Mouse (Mus musculus) telencephalon, adult 2 months (tissue): ENCODE results near the gene Tubb2a.
"Not testable (repeated sequence)": the region's sequence is repeated elsewhere in the genome, so short reads cannot be mapped to it uniquely, and the experiment has no call there.

Experiments
- DNase-seq: peaks from one replicate; pipeline ENCODE4 v3.0.0-alpha.2; 2011; ENCODE audit warnings: low read depth, low spot score

Gene Tubb2a

DNA sequence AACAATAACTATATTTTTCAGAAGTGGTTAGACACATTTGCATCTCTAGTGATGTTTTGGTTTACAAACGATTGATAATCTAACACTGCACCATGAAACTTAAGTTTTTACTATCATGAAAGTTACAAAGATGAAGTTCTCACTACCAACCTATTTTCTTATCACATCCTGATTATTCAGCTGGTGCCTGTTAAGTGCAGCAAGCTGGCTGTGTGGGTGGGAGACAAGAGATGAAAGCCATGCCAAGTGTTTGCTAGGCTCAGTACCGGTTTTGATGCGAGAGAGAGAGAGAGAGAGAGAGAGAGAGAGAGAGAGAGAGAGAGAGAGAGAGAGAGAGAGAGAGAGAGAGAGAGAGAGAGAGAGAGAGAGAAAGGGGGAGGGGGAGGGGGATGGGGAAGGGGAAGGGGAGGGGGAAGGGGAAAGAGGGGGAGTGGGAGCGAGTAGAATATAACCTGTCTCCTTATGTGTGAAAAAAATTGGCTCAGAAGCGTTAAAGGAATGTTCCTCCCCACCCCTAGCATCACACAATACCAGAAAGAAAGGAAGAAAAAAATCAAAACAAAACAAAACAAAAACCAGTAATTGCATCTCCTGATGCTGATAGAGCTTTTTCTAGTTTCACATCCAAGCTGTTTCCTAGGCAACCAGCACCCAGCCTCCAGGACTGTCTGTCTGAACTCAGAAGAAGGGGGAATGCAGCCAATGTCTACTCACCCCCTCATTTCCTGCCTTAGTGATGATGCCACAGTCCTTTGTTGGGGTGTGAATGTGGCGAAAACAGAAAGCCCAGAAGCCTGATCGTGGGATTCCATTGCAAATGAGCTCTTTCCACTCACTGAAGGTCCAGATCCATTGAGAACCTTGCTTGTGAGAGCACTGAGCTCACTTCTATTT is 18.0 kb upstream of the Tubb2a start:
- DNase-seq: peak; percentile 96

DNA sequence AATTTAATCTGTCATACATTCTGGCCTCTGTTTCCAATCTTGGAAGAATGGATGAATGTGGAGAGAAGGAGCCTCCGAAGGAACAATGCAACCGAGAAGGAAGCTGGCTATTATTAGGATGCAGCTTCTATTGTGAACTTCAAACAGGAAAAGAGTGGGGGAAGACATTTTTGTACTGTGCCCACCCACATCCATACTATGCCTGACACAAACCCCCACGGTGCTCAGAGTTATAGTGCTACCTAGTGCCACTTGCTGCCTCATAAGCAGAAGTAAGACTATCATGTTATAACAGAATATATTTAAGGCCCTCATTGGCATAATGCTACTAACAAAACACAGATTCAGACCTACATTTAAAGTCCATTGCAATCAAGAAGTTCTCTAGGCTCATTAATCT is 11.6 kb upstream of the Tubb2a start:
- no peak for DNase-seq

DNA sequence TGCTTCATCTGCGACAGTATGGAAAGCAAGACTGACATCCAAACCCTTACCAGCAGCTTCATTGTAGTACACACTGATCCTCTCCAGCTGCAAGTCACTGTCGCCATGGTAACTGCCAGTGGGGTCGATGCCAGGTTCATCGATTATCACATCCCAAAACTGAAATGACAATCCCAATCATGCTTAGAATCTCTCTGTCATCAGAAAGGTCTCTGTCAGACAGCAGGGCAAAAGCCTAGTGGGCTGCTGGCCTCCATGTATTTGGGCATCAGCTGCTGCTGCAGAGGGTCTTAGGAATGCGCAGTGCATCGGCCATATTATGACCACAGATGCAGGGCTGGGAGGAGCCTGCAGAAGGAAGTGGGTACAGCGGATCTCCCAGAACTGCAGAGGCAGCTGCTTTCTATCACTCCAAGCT is 11.1 kb upstream of the Tubb2a start:
- no peak for DNase-seq

DNA sequence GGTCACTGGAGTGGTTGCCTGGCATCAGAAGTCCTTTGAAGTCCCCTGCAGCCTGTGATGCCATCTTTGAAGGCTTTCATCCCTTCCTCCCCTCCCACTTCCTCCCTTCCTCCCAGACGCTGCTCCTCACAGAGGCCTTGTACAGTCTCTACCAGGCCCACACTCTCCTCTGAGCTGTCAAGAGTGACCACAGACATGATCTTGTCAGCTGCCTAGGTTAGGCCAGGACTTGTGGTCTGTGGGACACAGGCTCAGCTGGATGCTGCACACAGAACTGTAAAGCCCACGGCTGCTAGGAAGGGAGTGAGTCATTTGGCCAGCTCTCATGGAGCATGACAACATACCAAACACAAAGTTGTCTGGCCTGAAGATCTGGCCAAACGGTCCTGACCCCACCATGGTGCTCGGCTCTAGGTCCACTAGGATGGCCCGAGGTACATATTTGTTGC is 10.4 kb upstream of the Tubb2a start:
- DNase-seq: not testable (repeated sequence)

DNA sequence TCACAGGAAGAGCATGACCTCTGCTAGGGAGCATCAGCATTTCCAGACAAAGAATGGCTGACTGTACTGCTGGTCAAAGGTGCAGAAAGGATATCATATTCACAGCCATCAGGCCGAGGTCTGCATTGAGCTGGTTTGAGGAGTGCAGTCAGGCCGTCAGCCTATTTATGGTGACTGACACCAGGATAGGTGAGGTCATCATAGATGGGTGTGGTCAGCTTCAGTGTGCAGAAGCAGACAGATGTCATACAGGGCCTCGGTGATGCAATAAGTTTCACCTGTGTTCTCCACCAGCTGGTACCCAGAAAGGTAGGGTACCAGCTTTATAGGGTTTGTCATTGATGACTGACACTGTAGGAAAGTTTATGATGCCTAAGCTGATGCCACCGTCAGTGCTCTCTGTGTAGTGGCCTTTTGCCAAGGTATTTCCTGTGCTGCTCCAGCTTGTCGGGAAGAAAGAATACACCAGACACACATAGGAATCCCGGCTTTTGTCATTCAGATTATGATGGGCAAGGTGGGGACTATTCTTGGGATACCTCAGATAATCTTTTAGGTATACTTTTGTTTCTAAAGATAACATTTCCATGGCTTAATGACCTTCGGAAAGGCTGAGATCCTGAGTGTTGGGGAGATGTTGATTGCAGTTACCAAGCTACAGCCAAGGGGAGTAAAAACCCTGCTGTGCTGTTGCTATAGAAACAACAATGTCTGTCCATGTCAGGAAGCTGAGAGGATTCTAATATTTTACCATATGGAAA is 9.4 kb upstream of the Tubb2a start:
- DNase-seq: no peak

DNA sequence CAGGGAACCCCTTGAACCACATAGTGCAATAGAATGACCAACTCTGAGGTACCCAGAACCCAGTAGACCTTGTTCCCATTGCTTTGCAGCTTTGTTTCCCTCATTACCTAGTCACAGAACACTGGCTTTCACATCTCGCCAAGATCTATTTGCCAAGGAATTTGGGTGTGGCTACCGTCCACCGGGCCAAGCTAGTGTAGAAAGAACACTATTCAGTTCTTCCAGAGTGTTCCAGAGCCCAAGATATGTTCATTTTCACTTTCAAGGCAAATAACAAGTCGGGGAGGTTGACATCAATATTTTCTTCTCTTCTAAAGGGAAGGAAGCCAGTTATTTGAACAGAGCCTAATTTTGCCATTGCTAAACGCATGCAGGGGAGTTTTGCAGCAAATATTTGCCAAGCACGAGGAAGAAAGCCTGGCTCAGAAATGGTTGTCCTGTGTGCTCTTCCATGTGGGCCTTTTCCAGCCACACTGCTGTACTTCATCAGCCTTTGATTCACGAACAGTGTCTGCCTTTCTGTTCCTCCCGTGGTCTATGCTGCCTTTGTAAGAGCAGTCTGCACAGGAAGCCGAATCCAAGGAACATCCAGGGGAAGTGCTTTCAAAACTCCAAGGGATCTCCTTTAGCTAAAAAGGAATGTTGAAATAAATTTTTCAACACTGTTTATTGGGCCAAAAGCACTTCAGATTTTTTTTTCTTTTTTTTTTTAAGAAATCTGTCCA is 6.4 kb upstream of the Tubb2a start:
- no peak for DNase-seq

DNA sequence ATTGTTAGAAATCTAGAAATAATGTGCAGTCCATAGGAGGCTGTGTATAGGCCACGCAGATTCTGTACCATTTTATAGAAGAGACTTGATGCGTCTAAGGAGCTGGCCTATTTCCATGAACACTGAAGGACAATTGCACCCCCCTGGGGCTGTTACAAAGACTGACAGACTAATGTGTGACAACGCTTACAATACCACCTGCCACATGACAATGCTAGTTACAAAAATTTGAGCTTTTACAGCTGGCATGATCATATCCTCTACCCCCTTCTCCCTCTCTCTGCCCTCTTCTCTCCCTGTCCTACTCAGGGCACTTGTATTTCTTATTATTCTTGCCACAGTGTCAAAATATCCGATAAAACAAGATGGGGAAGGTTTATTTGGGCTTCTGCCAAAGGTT is 4.1 kb upstream of the Tubb2a start:
- no peak for DNase-seq

DNA sequence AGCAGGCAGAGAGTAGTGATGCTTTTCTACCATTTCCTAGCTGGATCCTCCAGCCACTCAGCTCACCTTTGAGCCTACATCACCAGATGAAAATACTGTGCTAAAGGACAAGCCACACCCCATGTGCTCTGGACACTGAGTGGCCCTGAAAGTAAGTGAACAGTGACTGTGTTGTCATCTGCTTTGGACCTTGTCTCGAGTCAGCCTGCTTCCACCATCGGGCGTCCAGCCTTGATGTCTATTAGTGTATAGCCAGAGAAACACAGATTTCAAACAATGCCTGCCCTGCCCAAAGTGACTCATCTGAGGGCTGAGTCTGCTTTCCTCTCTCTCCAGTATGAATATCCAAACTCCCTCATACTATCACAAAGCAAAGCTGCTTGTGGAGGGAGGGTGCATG is 2.0 kb upstream of the Tubb2a start:
- no peak for DNase-seq

DNA sequence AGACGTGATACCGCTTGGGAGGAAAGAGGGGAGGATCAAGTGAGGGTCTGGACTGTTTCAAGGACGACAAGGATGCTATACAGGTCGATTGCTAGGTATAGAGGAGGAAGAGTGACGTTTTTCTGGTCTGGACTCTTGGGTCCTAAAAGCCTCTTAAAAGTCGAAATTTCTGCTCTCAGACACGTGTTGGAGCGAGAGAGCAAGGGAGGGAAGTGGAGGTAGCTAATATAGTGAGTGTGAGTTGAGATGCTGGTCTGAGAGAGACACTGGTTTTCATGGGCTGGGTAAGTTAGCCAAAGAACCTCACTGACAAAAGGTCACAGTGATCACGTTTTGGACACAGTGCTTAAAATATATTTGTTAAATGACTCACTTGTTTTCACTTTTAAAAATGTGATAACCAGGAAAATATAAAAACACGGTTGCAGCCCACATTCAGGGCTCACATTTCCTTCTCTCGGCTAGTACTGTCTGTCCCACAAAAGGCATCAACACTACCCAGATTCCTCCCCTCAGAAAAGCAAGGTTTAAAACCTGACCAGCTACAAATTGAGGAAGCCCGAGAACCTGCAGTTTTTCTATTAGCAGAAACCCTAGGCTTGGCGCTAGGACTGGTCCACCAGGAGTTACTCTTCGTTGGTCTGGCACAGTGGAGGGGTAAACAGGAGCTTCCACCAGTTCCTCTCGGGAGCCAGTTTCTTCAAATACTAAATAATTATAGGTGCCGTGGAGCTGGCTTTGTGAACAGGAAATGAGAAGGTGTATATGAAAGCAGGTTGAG is 883 bp upstream of the Tubb2a start:
- no peak for DNase-seq

DNA sequence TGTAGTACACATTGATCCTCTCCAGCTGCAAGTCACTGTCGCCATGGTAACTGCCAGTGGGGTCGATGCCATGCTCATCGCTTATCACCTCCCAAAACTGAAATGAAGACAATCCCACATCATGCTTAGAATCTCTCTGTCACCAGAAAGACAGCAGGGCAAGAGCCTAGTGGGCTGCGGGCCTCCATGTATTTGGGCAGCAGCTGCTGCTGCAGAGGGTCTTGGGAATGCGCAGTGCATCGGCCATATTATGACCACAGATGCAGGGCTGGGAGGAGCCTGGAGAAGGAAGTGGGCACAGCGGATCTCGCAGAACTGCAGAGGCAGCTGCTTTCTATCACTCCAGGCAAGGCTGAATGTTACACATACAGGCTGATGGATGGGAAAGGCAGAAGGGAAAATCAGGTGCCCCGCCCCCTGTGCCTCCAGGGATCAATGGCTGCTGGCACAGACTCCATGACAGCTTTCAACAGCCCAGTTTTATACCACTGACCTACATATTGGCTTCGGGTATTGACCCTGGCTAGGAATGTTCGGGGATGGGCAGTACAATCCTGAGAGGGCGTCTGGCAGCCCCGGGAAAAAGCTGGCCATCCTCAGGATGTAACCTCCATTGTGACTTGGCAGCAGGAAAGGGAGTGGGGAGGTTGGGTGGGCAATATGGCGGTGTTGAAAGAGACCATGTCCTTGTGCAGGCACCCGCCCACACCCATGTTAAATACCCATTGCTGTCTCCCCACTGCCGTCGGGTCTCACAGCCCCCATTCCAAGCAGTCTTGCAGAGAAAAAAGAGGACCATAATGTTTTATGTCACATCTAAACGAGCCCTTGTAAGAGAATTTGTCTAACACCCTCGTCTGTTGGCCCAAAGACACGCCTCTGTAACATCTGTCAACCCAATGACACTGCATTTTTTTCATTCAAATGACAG is 981 bp downstream of the Tubb2a start:
- no peak for DNase-seq

DNA sequence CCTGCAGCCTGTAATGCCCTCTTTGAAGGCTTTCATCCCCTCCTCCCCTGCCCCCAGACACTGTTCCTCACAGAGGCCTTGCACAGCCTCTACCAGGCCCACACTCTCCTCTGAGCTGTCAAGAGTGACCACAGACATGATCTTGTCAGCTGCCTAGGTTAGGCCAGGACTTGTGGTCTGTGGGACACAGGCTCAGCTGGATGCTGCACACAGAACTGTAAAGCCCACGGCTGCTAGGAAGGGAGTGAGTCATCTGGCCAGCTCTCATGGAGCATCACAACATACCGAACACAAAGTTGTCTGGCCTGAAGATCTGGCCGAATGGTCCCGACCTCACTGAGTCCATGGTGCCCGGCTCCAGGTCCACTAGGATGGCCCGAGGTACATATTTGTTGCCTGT is 1.9 kb downstream of the Tubb2a start:
- not testable (repeated sequence) for DNase-seq

DNA sequence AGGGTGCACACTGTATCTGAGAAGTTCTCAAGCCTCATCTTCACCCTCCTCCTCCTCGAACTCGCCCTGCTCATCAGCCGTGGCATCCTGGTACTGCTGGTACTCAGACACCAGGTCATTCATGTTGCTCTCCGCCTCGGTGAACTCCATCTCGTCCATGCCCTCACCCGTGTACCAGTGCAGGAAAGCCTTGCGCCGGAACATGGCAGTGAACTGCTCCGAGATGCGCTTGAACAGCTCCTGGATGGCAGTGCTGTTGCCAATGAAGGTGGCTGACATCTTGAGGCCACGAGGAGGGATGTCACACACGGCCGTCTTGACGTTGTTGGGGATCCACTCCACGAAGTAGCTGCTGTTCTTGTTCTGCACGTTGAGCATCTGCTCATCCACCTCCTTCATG is 3.4 kb downstream of the Tubb2a start:
- DNase-seq: not testable (repeated sequence)

DNA sequence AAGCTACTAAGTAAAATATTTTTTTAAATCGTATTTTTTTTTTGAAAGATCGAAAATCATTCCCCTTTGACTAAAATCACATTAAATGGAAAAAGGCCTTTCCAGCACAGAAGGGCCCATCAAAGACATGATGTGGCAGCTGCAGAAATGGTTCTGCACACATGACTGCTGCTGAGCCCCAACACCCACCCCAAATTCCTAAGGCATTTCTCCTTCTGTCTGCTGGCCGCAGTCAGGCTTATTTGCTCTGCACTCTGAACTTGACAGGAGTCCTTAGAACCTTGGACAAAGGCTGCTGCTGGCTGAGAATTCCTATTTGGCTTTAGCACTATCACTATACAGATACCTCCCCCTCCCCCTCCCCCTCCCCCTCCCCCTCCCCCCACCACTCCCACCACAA is 5.0 kb downstream of the Tubb2a start:
- no peak for DNase-seq

DNA sequence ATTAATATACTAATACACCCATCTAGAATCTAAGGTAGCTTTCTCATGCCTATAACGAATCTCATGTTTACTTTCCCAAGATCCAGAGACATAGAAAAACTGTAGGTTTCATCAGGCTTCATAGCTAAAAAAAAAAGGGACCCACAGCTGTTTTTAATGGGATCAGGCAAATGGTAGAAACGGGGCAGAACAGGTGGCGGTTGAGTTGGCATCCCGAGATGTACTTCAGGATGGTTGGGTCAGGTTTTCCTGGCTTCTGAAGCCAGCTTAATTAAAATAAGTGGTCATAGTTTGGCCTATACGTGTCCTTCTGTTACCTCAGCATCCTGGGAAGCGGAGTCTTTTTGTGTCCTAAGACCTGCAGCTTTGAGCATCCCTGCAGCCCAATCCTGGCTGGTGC is 6.0 kb downstream of the Tubb2a start:
- DNase-seq: no peak

DNA sequence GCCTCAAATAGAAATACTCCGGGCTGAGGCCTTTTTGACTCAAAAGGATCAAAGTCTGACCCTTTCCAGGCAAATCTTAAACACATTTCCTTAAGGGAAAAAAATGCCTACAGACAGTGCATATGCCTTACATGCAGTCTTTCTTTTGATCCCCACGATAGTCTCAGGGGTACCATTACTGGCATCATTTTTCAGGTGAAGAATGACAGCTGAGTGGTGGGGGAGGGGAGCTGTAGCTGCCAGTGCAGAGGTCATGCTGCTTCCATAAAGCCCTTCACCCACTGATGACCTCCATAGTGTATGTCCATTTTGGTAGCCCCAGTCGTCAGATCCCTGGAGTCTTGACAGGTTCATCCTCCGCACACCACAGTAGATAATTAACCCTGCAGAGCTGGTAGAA is 7.5 kb downstream of the Tubb2a start:
- DNase-seq: no peak

DNA sequence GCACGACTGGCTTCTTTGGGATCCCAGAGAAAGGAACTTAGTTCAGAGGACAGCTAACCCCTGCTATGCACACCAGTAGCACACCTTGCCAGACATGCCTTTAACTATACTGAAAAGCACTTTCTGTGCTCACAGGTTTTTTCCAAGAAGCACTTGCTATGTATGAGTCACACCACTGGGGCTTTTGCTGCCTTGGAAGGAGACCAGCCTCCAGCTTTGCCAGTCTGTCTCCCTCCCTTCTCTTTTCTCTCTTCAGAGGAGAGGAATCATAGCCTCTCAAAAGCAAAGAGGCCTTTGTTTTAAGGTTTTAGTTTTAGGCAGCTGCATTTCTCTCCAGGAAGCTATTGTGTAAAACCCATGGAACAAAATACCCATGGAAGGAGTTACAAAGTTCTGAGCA is 11.5 kb downstream of the Tubb2a start:
- DNase-seq: peak; percentile 76

DNA sequence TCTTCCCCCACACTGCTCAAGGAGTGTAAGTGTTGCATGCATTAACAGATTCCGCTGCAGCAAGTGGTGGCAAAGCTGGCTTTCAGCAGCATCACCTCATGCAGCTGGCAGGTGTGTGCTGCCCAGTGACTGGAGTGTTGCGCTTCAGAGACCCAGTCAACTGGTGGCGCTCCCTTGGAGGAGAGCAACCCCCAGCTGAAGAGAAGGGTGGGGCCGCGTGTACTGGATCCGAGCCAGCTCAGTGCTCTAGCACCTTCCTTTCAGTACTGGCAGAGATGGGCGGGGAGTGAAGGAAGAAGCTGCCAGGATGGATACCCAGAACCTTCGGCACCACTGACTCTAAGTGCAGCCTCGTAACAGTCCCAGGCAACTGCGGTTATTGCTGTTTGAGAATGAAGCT is 15.3 kb downstream of the Tubb2a start:
- DNase-seq: no peak

DNA sequence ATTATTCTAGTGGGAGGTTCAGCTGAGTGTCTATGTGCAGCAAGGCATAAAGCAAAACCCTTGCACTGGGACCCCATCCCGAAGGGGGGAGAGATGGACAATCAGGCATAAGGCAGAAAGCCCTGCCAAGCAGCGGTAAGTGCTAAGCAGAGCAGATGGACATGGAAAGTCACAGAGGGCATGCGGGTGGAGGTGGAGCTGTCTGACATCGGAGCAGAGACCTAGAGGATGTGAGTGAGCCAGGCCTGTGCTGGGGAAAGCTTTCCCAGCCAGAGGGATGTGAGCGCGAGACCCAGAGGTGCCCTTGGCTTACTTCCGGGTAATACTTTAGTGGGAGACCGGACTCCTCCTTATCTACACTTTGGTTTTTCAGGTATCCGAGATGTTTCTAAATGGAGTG is 17.7 kb downstream of the Tubb2a start:
- no peak for DNase-seq

DNA sequence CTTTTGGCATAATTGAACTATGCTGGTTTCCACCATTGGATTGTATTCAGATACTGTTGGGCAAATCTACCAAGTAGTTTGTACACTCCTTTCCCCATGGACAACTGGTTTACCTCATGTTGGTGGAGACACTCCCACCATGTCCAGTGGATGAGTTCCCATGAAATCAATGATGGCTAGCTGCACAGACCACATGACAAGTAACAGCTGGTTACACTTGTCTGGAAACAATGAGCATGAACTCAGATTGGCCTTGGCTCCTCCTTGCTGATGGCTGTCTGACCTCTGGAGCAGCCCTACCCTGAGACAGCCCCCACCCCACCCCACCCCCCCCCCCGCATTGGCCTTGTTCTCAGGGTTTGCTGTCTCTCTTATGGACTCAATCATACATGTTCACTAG is 20.6 kb downstream of the Tubb2a start:
- no peak for DNase-seq

DNA sequence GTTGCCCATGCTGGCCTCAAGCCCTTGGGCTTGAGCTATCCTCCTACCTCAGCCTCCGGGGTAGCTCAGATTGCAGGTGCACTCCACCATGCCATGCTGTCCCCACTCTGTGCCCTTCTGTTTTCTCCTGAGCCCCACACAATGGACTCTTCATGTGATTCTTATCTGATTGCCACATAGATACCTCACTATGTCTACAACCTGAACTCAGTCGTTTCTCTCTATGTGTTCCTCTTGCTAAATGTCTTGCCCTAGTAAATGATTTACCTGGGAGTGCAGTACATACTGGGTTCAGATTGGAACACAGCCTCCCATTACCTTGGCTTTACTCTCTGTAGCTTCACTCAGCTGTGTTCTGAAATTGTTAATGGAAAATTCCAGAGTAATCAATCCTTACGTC is 22.8 kb downstream of the Tubb2a start:
- no peak for DNase-seq
